Mouse (Mus musculus) 3T3-L1 (cell line): ENCODE measurements around the gene Chd6.

Source experiments
- DNase-seq: peaks from one replicate; pipeline ENCODE4 v3.0.0-alpha.2; 2015; ENCODE audit warnings: low read depth, low spot score

The Chd6 gene

DNA sequence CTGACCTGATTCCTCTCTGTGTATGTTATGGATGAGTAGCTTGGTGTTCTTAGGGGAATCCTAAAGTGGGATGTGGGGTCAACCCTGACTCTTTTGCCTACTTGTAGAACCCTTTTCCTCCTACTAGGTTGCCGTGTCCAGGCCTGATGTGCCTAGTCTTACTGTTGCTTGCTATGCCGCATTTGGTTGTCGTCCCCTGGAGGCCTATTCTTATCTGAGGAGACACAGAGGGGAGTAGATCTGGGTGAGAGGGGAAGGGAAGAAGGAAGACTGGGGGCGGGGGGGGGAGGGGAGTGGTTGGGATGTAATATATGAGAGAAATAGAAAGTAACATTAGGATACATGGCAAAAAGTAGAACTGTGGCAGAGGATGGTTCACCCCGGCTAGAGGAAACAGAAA lies 33.3 kb downstream of the Chd6 start:
- DNase-seq, result no peak

DNA sequence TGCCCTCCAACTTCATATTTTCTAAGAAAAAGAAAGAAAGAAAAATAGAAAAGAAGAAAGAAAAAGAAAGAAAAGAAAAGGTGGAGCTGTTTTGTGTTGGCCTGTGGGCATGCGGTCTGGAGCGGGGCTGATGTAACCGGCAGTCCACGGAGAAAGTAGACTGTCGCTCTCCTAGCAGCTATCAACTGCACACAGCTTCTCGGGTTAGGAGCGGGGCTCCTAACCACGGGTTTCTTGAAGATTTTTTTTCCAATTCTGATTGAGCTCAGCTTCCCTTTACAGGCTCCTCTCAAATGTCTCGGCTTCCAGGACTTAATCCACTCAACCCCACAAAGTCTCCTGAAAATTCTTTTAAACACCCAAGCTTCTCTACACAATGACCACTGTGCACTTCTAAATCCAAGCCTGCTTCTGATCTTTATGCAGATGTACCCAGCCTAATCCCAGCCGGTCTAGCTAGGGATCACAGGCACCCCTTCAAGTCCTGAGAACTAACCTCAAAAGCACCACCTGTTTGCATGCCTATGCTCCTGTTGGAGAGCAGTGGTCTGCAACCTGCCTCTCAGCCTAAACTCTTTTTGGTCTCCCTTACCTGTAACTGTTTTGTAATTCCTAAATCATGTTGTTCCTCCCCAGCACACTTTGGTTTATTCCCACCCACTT lies 42.6 kb downstream of the Chd6 start:
- no peak for DNase-seq

DNA sequence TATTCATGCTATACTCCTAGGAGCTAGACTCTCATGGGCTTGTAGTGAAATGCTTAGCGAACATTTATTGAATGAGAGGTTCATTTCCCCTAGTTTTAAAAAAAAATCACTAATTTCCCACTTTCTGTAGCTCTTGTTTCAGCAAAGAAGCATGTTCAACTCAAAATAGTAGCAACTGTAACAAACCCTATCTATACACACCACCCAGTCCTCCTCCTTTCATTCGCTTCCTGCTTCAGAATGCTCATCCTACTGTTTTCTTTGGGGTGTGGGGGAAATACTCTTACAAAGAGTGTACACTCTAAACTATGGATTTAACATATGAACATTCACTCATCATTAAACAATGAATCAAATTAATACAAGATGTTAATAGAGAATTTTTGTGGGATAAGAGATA lies 43.3 kb downstream of the Chd6 start:
- DNase-seq, result no peak

DNA sequence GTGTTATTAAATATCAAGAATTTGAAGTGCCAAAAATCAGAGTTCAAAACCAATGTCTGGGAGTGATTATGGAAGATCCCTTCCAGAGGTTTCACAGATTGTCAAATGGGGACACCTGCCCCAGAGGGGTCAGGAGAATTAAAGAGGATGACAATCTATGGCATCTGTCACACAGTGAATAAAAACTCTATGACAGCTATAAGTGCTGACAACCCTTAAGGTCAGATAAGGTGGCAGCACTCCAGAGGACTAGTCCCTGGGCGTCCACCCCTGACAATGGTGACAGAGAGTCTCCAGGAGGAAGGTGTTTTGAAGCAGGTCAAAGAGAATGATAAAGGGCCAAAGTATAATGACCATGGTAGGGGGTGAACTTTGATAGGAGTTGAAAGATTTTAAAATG lies 44.0 kb downstream of the Chd6 start:
- no peak for DNase-seq

DNA sequence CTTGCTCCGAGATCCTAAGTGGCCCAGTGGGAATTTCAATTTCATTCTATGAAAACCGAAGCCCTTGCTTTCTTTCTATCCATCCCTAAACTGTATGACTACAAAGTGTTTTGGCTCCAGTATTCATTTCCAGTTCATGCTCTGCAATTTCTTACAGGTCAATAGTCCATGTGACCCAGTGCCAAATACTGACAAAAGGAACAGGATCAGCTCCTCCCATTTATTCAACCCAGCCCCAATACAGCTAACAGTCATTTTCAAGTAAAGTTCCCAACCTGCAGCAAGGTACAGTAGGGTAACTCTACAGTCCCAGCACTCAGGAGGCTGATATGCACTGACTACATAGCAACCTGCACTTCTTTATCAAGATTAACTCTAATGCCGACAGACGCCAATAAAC lies 50.0 kb downstream of the Chd6 start:
- DNase-seq, result no peak

DNA sequence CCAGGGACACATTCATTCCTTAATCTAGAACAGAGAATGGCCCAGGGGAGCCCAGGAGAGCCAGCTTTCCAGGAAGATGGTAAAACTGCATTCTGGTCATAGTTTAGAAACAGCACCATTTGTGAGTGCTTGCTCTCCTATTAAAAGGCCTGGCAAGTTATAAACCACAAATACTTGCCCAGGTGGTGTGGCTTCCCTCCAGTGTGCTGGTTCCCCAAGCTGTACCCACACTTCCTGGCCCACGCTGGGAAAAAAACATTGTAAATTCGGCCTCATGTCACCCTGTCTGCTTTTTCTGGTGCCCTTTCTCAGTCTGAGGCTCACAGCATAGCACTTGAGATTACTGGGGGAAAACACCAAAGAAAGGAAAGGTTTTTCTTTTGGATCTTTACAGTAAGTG lies 55.1 kb downstream of the Chd6 start:
- DNase-seq, result no peak

DNA sequence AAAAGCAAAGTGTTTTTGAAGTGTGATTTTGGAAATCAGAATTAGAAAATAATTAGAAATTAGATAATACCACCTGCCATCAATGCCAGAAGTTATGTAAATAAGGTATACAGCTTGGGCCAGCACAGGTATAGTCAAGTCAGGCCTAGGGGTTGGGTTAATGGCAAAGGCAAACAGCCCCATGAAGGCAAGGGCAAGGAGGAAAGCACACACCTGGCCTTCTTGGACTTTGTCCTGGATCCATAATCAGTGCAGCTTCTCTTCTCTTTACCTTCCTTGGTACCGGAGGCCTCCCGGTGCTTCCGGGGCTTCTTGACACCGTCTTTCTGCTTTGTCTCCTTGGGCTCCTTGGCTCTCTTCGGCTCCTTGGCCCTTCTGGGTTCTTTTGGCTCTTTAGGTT lies 56.7 kb downstream of the Chd6 start:
- no peak for DNase-seq

DNA sequence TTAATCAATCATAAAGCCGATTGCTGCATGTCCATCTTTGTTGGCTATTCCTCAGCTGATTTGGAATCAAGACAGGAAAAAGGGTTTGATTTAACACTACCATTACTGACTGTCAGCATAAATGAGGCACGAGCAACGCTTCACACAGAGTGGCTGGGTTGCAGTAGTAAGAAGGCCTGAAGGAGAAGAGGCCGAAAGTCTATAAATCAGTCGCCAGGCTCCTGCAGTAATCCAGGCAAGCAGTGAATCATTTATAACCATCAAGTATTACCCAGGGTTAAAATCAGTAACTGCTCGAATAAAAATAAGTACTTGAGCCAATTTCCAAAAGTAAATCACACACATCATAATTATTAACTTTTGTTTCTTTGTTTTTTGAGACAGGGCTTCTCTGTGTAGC lies 59.4 kb downstream of the Chd6 start:
- DNase-seq, result no peak

DNA sequence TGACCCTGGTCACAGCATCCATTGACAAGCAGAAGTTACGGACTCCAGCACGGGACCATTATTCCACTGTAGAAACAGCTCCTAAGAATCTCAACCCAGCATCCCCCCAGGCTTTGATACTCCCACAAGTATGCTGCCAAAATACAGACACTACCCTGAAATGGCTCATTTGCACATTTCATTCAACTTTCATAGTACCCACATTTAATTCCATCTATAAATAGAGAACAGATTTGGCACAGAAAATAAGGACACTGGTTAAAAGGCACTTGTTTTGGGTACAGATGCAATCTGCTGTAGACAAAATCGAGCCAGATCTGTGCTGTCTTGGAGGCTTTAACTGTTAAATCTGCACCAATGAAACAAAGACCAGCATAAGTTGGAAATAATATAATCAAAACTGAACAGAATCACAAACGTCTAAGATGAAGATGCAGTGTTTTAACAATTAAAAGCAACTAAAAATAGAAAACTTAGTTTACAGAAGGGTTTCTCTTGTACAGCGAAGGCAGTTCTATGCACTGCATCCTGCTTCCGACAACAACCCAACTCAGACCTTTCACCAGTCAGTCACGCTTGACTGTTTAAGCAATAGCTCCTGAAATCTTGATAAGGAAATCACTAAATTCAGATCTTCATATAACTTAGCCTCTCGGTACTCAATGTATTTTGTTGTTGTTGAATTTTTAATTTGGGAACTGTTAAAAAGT lies 64.2 kb downstream of the Chd6 start:
- no peak for DNase-seq

DNA sequence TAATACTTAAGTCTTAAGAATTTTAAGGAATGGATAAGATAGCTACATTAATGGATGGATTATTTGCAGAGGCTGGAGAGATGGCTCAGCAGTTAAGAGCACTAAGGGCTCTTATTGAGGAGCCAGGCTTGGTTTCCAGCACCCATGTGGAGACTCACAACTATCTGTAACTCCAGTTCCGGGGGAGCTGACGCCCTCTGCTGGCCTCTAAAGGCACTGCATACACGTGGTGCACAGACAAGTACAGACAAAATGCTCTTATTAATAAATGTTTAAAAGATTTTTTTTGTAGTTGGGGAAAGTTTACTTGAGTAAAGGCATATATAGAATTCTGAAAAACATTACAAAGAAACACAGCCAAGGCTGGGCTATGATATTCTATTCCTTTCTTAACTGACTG lies 66.0 kb downstream of the Chd6 start:
- no peak for DNase-seq

DNA sequence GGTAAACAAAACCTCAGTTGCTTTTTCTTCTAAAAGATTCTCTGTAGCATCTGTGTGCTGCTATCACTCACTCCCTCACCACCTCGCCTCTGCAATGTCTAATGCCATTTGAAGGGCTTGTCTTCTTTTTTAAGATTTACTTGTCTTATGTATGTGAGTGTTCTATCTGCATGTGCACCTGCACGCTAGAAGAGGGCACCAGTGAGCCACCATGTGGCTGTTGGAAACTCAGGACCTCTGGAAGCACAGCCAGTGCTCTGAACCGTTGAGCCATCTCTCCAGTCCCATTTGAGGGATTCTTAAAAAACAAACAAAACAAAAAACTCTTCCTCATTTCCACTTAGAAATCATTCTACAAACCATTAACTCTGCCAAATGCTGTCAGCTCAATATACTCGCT lies 68.1 kb downstream of the Chd6 start:
- peak; percentile 15 for DNase-seq

DNA sequence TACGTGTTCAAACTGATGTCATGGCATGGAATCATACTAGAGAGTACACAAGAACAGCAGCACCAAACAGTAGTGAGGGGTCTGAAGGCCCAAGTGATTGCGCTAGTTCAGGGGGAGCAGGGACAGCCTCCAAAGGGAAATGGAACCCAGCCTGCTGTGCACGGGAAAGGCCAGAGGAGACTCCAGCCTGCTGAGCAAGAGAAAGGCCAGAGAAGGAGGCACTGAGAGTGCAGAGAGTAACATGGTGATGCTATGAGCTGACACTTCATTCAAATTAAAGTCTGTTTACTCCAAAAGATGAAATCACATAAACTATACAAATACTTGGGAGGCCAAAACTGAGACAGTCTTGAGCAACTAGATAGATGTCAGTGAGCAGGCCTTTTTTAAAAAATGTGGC lies 71.1 kb downstream of the Chd6 start:
- no peak for DNase-seq

DNA sequence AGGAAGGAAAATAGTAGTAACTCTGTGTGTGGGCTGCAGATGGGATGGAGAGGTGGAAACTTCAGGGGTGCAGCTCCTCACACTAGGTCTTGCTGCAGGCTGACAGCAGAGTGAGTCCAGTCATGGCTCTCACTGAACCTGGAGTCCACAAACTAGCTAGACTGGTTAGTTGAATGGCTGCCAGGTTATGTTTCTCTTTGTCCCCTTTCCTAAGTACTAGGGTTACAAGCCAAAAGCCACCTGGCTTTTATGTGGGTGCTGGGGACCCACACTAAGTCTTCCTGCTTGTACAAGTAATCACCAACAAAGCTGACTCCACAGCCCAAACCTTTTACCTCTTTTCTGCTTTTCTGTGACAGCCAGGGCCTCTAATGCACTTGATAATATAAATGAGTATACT lies 75.7 kb downstream of the Chd6 start:
- no peak for DNase-seq

DNA sequence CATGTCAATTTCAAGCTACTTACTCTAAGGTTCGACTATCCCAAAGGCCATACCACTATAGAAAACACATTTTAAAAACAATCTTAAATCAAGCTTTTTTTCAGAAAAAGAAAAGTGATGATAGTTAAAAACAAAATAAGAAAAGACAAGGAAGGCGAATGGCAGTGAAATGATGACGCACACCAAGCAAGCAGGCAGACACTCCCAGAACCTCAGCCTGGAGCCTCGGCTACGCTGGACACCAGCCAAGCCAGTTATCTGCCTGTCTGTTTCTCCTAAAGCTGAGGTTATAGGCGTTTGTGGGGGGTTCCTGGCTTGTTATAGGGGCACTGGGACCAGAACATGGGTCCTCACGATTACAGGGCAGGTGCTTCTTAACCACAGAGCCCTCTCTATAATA lies 76.5 kb downstream of the Chd6 start:
- DNase-seq, result no peak

DNA sequence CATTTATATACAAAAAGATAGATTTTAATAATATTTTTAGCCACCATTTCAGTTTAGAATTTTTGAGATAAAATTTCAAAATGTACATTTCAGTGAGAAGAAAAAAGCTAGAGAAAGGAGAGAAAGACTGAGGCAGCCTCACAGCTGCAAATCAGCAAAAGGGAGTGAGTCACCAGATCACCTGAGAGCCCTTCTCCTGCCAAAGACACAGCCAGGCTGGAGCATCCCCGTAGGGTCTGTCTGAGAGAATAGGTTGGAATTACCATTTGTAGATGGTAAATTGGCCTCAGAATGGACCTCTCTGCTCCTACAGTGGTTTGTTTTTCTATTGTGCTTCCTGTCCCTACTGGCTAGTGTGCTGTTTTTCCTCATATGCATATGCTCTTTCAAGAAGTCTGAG lies 84.3 kb downstream of the Chd6 start:
- peak; percentile 33 for DNase-seq

DNA sequence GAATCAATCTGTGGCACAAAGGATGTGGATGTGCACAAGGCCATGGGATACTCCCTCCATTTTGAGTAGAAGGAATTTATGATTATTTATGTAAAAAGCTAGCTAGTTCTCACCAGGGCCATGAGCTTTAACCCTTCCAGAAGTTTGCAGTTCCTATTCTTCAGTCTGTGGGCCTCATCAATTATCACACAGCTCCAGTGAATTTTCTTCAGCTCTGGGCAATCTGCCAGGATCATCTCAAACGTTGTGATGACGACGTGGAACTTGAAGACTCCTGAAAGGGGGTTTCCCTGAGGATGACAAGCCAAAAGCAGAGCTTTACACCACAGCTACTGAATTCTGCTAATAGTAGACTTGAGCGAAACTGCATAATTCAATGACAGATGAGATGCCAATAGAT lies 91.0 kb downstream of the Chd6 start:
- peak; percentile 60 for DNase-seq

DNA sequence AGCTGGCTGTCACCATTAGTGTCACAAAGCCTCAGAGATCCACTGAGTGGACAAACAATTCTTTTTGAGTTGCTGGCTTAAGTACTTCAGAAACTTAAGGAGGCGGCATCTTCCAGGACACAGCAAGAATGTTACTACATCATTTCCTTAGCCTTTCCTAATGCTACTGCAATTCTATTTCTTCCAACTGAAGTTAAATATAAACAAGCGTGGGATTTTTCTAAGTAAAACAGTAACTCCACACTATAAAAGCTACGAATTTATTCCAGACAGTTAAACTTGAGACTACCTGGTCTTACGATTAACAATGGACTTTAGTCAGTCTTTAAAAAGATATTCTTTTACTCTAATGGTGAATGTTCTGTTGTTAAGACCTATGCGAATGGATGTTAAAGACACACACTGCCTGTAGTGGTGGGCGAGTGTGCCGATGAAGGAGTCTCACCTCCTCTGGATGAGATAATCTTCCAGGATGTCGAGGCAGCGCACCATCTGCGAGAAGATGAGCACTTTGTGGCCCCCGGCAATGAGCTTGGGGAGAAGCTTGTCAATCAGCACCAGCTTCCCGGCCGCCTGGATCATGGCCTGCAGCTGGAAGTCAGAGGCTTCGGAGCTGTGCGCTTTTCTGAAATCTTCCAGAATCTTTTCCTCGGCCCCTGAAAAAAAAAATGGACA lies 96.2 kb downstream of the Chd6 start:
- DNase-seq, result no peak

DNA sequence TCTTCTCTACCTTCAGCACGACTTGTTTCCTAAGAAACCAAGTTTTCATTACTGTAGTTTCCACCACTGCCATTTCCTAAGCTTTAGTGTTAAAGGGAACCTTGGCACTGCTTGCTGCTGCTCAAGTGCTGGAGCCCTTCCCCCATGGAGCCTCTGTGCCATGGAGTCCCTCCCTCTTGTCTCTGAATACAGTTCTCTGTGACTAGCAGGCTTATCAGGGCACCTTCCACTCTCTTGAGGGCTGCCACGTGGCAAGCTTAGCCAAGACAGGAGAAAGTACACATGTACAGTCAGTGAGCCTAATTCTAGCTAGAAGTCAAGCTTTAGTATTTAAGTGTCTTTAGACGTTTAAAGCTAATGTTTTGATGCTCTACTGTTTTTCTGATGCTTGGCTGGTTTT lies 104.5 kb downstream of the Chd6 start:
- DNase-seq, result no peak

DNA sequence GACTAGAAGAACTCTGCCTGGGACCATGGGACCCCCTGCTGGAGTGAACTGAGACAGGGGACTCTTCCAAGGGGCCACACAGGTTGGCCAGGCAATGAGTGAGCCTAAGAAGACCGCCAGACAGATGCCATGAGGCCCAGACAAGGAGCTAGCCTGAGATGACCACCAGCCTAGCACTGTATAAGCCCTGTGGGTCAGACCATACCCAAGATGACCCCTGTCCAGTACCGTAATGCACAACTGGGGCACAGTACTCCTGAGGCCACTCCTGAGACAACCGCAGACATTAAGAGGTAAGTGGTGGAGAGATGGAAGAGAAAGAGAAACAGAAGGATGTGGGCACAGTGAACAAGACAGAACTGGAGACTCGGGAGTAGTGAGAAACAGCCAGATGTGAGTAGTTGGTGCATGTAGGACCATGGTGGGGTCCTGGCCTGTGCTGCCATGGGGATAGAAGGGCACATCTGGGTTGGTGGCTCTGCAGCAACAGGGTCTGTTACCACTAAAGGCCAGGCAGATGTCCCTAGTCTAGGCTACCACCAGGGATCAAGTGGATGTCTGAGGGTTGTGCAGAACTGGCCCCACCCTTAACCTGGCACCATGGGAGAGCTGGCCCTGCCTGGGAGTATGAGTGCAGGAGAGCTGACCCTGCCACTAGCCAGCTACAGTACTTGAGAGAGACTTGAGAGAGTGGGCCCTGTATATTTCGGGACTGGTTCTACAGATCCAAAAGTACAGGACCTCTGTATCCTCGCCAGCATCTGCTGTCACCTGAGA lies 111.7 kb downstream of the Chd6 start:
- DNase-seq, result no peak

DNA sequence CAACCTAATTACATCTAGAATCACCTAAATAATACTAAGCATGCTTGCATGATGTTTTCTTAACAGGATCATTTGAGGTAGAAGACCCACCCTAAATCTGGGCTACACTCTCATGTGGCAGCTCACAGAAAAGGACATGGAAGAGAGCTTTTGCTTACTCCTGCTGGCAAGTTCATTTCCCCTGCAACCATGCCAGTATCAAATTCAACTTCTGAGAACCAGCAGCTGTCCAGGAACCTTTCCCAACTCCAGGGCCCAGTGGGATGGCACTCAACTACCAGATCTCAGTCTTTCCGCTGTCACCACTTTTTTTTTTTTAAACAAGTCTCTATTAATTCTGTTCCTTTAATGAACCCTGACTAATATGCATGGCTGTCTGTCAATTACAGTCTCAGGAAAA lies 114.7 kb downstream of the Chd6 start:
- DNase-seq, result no peak

DNA sequence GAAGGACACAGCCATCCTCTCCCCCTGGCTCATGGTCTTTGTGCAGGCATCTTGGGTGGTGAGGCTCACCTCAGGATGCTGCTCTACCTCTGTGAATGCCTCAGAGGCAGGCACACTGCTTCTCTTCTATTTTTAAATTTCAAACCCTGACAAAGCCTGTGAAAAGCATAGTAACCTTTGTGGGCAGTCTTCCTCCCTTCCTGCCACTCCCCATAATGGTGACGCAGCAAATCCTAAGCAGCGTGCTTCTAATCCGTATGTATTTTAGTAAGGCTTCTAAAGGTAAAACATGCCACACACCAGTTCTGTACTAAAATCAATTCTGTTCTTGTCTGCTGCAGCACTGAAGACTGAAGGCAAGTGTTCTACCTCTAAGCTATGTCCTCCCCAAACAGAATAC lies 116.4 kb downstream of the Chd6 start:
- no peak for DNase-seq

DNA sequence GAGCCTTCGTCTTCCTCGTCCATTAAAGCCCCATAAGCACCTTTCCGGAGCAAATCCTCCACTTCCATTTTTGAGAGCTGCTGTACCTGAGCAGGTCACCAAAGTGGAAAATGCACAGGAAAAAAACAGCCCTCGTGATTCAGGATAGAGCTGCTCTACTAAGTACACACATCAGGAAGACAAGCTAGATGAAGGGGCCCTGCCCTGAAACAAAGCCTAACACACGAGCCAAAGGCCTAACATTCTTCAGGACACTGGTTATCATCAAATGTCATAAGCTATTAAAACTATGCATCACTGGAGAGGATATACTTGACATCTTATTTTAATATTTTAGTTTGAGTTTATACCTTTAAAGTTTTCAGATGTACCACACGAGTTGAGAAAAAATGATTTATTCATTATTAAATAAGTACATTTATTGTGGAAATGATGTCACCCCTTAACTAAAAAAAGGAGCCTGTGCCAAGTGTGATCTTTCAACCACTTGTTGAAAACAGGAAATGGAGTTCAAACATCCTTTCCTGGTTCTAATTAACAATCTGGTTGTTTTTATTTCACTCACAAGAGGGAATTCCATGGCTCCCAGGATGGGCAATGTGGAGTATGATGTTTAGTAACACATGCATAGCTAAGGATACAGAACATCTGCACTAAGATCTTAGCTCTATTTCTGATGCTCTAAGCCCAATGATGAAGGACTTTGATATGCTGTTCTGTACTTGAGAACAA lies 118.4 kb downstream of the Chd6 start:
- DNase-seq, result peak; percentile 19
